Mouse (Mus musculus): ENCODE results near the gene Dock7. TPM values are rescaled to one million over a fixed set of nuclear protein-coding genes. Genes with fewer than 3 reads are reported as not detected.

Gene Dock7
- total and polyA plus RNA-seq, 3 experiments, result 0.30 TPM; not detected in 2

GRCm38 (mm10) chr4:99078005-99078404 lies 42.7 kb downstream of the Dock7 start:
- in situ Hi-C loops (cut with MboI; ENCODE audit: low pct_ligation_motif_present, low pct_unique_long_range_greater_than_20kb, low sequenced_read_pairs) (no loop called here), dilution Hi-C loops (cut with MboI; ENCODE audit: extremely low pct_ligation_motif_present, extremely low pct_unique_long_range_greater_than_20kb, low sequenced_read_pairs) (no loop called here)
- Histone ChIP-seq H3K79me2 (replicated peaks; ENCODE audit: control insufficient read depth, extremely low read depth, insufficient read depth, poor library complexity, severe bottlenecking) (no peaks in the 10 kb centered on the region), H3K9me3 (replicated peaks; ENCODE audit: low read length) (peaks cover 12% of the 10 kb centered on the region), H3K27ac (ENCODE audit: insufficient read depth, low read depth) (no peak overlapping the region), H3K27me3 (replicated peaks) (no peaks in the 10 kb centered on the region), H3K4me3 (replicated peaks in 1 of 3; ENCODE audit: low read depth in 2 of 3, low read length in 2 of 3, poor library complexity in 1 of 3) (no peak overlapping the region), H3K4me2 (ENCODE audit: insufficient read depth, low read depth, poor library complexity, severe bottlenecking) (no peak overlapping the region), H3K36me3 (replicated peaks in 1 of 2; ENCODE audit: control insufficient read depth in 1 of 2, insufficient read depth in 1 of 2, low read length in 1 of 2) (no peaks in the 10 kb centered on the region), H3K4me1 (ENCODE audit: control insufficient read depth in 1 of 2, insufficient read depth in 2 of 2) (no peaks in the 10 kb centered on the region), H3K9ac (ENCODE audit: insufficient read depth, low read depth) (no peak overlapping the region)
- no peak for DNase-seq (ENCODE audit: extremely low read depth)
- TF ChIP-seq ZNF384 (IDR thresholded peaks at IDR 0.05; ENCODE audit: low read depth, low read length) (no peak), USF2 (conservative IDR thresholded peaks at IDR 0.05; ENCODE audit: low read depth, low read length) (no peak), SMC3 (IDR thresholded peaks at IDR 0.05; ENCODE audit: low read depth, low read length) (no peak)

- Histone ChIP-seq H3K9me3 (replicated peaks; ENCODE audit: low read length) (peaks cover 1% of the 10 kb centered on the region), H3K27ac (ENCODE audit: insufficient read depth, low read depth) (no peak overlapping the region), H3K36me3 (replicated peaks in 1 of 2; ENCODE audit: control insufficient read depth in 1 of 2, insufficient read depth in 1 of 2, low read length in 1 of 2) (no peaks in the 10 kb centered on the region), H3K79me2 (replicated peaks; ENCODE audit: control insufficient read depth, extremely low read depth, insufficient read depth, poor library complexity, severe bottlenecking) (no peaks in the 10 kb centered on the region), H3K9ac (ENCODE audit: insufficient read depth, low read depth) (no peak overlapping the region), H3K4me1 (ENCODE audit: control insufficient read depth in 1 of 2, insufficient read depth in 2 of 2) (no peaks in the 10 kb centered on the region), H3K27me3 (replicated peaks) (no peaks in the 10 kb centered on the region), H3K4me2 (ENCODE audit: insufficient read depth, low read depth, poor library complexity, severe bottlenecking) (no peak overlapping the region), H3K4me3 (replicated peaks in 1 of 3; ENCODE audit: low read depth in 2 of 3, low read length in 2 of 3, poor library complexity in 1 of 3) (no peak overlapping the region)
- TF ChIP-seq GABPA (IDR thresholded peaks at IDR 0.05; ENCODE audit: insufficient replicate concordance, low read depth, low read length), result no peak
- no peak for TF ChIP-seq ZMIZ1 (IDR thresholded peaks at IDR 0.05; ENCODE audit: low read depth, low read length)
- TF ChIP-seq MEF2A (IDR thresholded peaks at IDR 0.05; ENCODE audit: borderline replicate concordance, low read depth, low read length), result no peak
- no peak for TF ChIP-seq POLR2A (IDR thresholded peaks at IDR 0.05; ENCODE audit: low read depth, low read length)
- no peak for TF ChIP-seq ELF1 (IDR thresholded peaks at IDR 0.05; ENCODE audit: low read depth, low read length)
- TF ChIP-seq ZNF384 (IDR thresholded peaks at IDR 0.05; ENCODE audit: low read depth, low read length), result no peak
- TF ChIP-seq BHLHE40 (IDR thresholded peaks at IDR 0.05; ENCODE audit: low read depth, low read length), result no peak
- TF ChIP-seq SIN3A (IDR thresholded peaks at IDR 0.05; ENCODE audit: low read length), result no peak
- no peak for TF ChIP-seq PAX5 (IDR thresholded peaks at IDR 0.05; ENCODE audit: low read length)
- no peak for TF ChIP-seq RCOR1 (conservative IDR thresholded peaks at IDR 0.05; ENCODE audit: low read depth, low read length)
- TF ChIP-seq TBP (conservative IDR thresholded peaks at IDR 0.05; ENCODE audit: low read depth, low read length), result no peak
- no peak for TF ChIP-seq UBTF (IDR thresholded peaks at IDR 0.05; ENCODE audit: low read depth, low read length)
- no peak for TF ChIP-seq ETS1 (conservative IDR thresholded peaks at IDR 0.05; ENCODE audit: low read depth, low read length)
- no peak for TF ChIP-seq IRF4 (IDR thresholded peaks at IDR 0.05; ENCODE audit: low read depth, low read length)
- no peak for TF ChIP-seq TCF12 (IDR thresholded peaks at IDR 0.05; ENCODE audit: low read depth, low read length)
- no peak for TF ChIP-seq MAFK (IDR thresholded peaks at IDR 0.05; ENCODE audit: insufficient replicate concordance, low read length)
- TF ChIP-seq NRF1 (IDR thresholded peaks at IDR 0.05; ENCODE audit: low read depth, low read length), result no peak
- in situ Hi-C loops (cut with MboI; ENCODE audit: low pct_ligation_motif_present, low pct_unique_long_range_greater_than_20kb, low sequenced_read_pairs) (no loop called here), dilution Hi-C loops (cut with MboI; ENCODE audit: extremely low pct_ligation_motif_present, extremely low pct_unique_long_range_greater_than_20kb, low sequenced_read_pairs) (no loop called here)
- DNase-seq (ENCODE audit: extremely low read depth), result no peak
These were observed 51.9 kb downstream of the Dock7 start for GRCm38 (mm10) chr4:99068806-99069205.
